Mouse (Mus musculus): ENCODE measurements around the gene Lrch4. TPM values are rescaled to one million over a fixed set of nuclear protein-coding genes. Genes with fewer than 3 reads are reported as not detected.
A peak's percentile ranks its signal among the peaks of the same experiment; 100 is the strongest.

Gene Lrch4
- 10 to 100 TPM; 14.8 to 15.3 TPM for total RNA-seq (2021)
- long read RNA-seq, experiment 1, transcript Lrch4-201 (18 exons, 3,078 nt), result major isoform, 28 of 35 reads
- long read RNA-seq, experiment 1, partial matches to known transcripts, result 3 of 35 reads
- long read RNA-seq, experiment 1, other reads (novel, unspliced or antisense), result 2 of 35 reads
- long read RNA-seq, experiment 2, transcript Lrch4-201 (18 exons, 3,078 nt), result major isoform, 35 of 42 reads
- long read RNA-seq, experiment 2, partial matches to known transcripts, result 3 of 42 reads
- long read RNA-seq, experiment 2, other reads (novel, unspliced or antisense), result 3 of 42 reads

- intact Hi-C loops (cut with DNase I; ENCODE audit: low total_unique reads), result no loop called here
- DNase-seq, result peak; percentile 99
These were observed at the start of gene Lrch4, which contains the start of the genes Fbxo24 and Gm20605 for GRCm38 (mm10) chr5:137628498-137629305. Gene Lrch4 (plus strand): TSS chr5:137629121. Gene Fbxo24 (minus strand): TSS chr5:137629002. Gene Gm20605 (plus strand): TSS chr5:137629175.

GRCm38 (mm10) chr5:137580246-137580645, 48.7 kb upstream of the Lrch4 start:
- DNase-seq, result no peak
- intact Hi-C loops (cut with DNase I; ENCODE audit: low total_unique reads), result loop anchor here (10.0 kb wide), 1 partner anchor 65 kb away; the partner anchor contains the start of gene Gigyf1

- intact Hi-C loops (cut with DNase I; ENCODE audit: low total_unique reads), result loop anchor here (10.0 kb wide), 1 partner anchor 68 kb away; the partner anchor contains the start of gene Gigyf1
- DNase-seq, result no peak
These were observed 46.2 kb upstream of the Lrch4 start for GRCm38 (mm10) chr5:137582702-137583101.

DNA sequence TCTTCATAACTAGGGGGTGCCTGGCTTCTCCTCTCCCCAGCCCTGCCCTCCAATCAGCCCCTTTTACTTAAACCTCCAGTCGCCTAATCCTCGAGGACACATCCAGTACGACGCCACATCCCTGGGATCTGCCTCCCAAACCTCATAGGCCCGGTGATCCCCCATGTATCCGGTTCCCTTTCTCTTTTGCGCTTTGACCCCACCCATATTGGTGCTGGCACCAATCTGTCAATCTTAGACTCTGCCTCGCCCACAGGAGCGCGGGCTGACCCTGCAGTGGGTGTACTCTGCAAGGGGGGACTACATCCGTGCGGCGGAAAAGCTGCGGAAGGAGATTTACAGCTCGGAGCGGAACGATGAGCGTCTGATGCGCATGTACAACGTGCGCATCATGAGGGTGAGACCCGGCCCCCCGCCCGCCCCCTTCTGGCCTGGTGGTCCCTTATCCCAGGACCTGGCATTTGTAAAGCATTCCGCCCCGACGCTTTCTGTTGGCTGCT, 45.2 kb upstream of the Lrch4 start:
- intact Hi-C loops (cut with DNase I; ENCODE audit: low total_unique reads), result loop anchor here (10.0 kb wide), 1 partner anchor 69 kb away; the partner anchor contains the start of gene Gigyf1
- peak; percentile 37 for DNase-seq

GRCm38 (mm10) chr5:137584976-137585375, 43.9 kb upstream of the Lrch4 start:
- intact Hi-C loops (cut with DNase I; ENCODE audit: low total_unique reads), result loop anchor here (10.0 kb wide), 1 partner anchor 70 kb away; the partner anchor contains the start of gene Gigyf1
- peak; percentile 79 for DNase-seq

DNA sequence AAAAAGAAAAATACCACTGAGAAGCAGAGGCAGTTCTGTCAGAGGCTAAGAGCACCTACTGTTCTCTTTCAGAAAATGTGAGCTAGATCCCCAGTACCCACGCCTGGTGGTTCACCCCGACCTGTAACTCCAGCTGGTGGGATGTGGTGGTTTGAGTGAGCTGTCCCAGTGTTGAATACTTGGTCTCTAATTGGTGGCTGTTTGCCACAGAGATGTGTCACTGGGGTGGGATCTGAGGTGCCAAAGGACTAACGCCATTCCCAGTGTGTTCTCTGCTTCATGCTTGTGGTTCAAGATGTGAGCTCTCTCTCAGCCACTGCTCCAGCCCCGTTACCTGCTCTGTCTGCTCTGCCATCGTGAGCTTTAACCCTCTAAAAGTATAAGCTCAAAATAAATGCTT, 38.4 kb upstream of the Lrch4 start:
- intact Hi-C loops (cut with DNase I; ENCODE audit: low total_unique reads), result no loop called here
- no peak for DNase-seq

DNA sequence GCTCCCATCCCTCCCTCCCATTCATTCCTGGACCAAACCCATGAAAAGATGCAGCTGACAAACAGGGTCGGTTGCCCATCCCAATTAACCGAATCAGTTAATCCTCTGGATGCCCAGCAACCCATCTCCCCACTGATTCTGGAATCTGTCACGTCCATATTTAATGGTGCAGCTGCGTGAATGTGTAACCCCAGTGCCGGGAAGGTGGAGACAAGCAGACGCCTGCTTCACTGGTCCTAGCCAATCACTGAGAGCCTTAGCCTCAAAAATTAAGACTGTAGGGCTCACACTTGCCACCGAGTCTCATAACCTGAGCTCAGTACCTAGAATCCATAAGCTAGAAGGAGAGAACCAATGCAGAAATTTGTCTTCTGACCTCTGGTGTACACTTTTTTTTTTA, 33.0 kb upstream of the Lrch4 start:
- intact Hi-C loops (cut with DNase I; ENCODE audit: low total_unique reads), result no loop called here

DNA sequence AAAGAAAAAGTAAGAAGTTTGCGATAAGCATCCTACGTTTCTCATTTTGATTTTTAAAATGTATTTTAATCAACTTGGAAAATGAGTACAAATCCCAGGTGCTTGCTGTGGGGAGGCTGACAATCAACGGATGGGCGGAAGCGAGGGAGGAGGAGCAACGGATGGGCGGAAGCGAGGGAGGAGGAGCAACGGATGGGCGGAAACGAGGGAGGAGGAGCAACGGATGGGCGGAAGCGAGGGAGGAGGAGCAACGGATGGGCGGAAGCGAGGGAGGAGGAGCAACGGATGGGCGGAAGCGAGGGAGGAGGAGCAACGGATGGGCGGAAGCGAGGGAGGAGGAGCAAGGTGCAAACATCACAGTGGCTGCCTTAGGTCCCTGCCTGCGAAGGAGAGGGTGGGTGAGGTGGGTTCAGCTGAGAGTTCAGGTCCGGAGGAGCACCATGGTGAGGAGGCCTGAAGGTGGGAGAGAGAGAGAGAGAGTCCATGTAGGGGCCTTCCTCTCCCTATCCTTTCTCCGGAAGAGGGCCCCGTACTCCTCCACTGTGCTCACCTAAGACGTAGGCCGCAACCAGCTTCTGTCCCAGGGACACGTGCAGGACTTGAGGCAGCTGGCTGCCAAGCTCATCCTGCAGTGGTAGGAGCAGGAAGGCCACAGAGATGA, 32.2 kb upstream of the Lrch4 start:
- intact Hi-C loops (cut with DNase I; ENCODE audit: low total_unique reads), result no loop called here
- no peak for DNase-seq

More for the DNA sequence above, 33.0 kb upstream of the Lrch4 start:
- DNase-seq, result no peak

- DNase-seq, result no peak
- intact Hi-C loops (cut with DNase I; ENCODE audit: low total_unique reads), result no loop called here
These were observed 31.3 kb upstream of the Lrch4 start for GRCm38 (mm10) chr5:137597625-137598024.

DNA sequence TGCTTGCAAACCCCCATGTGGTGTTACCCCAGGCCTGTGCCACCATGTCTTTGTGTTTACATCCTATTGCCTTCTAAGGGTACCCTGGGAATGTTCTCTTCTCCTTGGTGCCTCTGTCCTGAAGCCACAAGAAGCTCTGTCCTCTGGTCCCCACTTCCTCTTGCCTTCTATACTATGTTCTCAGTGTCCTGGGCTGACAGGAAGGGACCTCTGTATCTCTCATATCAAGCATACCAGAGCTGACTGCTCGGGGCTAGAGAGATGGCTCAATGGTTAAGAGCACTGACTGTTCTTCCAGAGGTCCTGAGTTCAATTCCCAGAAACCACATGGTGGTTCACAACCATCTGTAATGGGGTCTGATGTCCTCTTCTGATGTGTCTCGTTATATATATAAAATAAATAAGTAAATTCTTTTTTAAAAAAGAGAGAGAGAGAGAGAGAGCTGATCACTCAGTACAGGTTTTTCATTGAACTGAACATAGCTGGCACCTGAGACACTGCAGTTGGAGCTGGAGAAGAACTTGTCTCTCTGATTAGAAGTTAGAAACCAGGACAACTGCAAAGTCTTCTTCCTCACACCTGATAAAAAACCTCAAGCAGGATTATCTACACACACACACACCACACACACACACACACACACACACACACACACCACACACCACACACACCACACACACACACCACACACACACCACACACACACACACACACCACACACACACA, 30.7 kb upstream of the Lrch4 start:
- DNase-seq, result no peak
- intact Hi-C loops (cut with DNase I; ENCODE audit: low total_unique reads), result no loop called here

- intact Hi-C loops (cut with DNase I; ENCODE audit: low total_unique reads), result no loop called here
- DNase-seq, result no peak
These were observed 29.3 kb upstream of the Lrch4 start for GRCm38 (mm10) chr5:137599600-137599999.

DNA sequence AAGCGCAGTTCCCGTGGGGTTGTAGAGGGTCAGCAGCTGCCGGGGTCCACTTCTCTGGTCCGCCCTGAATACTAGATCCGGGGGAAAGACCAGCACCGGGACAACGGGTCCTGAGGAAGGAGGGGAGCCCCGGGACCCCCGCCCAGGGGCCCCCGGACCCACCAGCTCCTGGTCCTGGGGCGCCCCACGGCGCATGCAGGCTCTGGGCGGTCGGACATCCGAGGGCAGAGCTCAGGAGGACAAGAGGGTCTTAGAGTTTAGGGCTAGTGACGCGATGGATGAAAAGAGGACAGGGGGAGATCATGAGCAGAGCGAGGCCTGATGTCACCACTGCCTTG, 28.7 kb upstream of the Lrch4 start:
- intact Hi-C loops (cut with DNase I; ENCODE audit: low total_unique reads), result no loop called here
- DNase-seq, result no peak

GRCm38 (mm10) chr5:137600619-137601364, 28.1 kb upstream of the Lrch4 start, which contains the start of gene Mospd3:
Gene Mospd3 (minus strand): TSS chr5:137601058.
- DNase-seq, result peak; percentile 95
- intact Hi-C loops (cut with DNase I; ENCODE audit: low total_unique reads), result no loop called here

DNA sequence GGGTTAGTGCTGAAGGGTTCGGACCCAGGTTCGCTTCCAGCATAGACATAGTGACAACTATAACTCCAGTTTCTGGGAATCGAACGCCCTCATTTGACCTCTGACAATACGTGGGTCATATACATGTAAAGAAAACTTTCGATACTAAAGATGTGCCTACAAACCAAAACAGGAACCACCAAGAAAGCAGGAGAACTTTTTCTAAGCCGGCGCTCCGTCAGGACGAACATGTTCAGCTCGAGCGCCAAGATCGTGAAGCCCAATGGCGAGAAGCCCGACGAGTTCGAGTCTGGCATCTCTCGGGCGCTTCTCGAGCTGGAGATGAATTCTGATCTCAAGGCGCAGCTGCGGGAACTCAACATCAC, 27.6 kb upstream of the Lrch4 start:
- intact Hi-C loops (cut with DNase I; ENCODE audit: low total_unique reads), result no loop called here
- peak; percentile 55 for DNase-seq

- intact Hi-C loops (cut with DNase I; ENCODE audit: low total_unique reads), result no loop called here
These were observed 20.9 kb upstream of the Lrch4 start for GRCm38 (mm10) chr5:137607860-137608653.

GRCm38 (mm10) chr5:137608654-137609190, 20.2 kb upstream of the Lrch4 start:
- intact Hi-C loops (cut with DNase I; ENCODE audit: low total_unique reads), result no loop called here
- DNase-seq, result no peak

More at GRCm38 (mm10) chr5:137607860-137608653, 20.9 kb upstream of the Lrch4 start:
- no peak for DNase-seq

- intact Hi-C loops (cut with DNase I; ENCODE audit: low total_unique reads), result no loop called here
- no peak for DNase-seq
These were observed 19.6 kb upstream of the Lrch4 start for GRCm38 (mm10) chr5:137609292-137609691.
